Mouse (Mus musculus) olfactory bulb, adult 2 months (tissue): Measurements from ENCODE around the gene Irs3.

Experiments
- CTCF ChIP-seq: fragments of 200-500 bp; IDR thresholded peaks from 2 replicates; pipeline ENCODE4 v1.5.1; 2012; ENCODE audit warnings: low read depth, mild to moderate bottlenecking, low read length, moderate library complexity; ENCODE audit not compliant: insufficient read depth
- POLR2A ChIP-seq: fragments of 200-500 bp; IDR thresholded peaks from 2 replicates; pipeline ENCODE4 v1.6.1; 2012; ENCODE audit warnings: mild to moderate bottlenecking, low read depth, low read length, moderate library complexity; ENCODE audit not compliant: insufficient read depth

GRCm38 (mm10) chr5:137686127-137686790 lies 40.7 kb upstream of the Irs3 start:
- TF ChIP-seq POLR2A (no peak), CTCF (no peak)
